Mouse (Mus musculus): ENCODE measurements around the gene Abr.

GRCm38 (mm10) chr11:76456233-76456632 lies 165.9 kb downstream of the Abr start:
- TF ChIP-seq POLR2A (IDR thresholded peaks at IDR 0.05; ENCODE audit: borderline replicate concordance, insufficient read depth, low read length) (no peak), CTCF (IDR thresholded peaks at IDR 0.05; ENCODE audit: borderline replicate concordance, insufficient read depth, low read depth, low read length) (peak; percentile 80)

All from cerebellum, adult 2 months (tissue).